Mouse (Mus musculus) forebrain, postnatal 0 days (tissue): ENCODE measurements around the gene Tox3. TPM values are rescaled to one million over a fixed set of nuclear protein-coding genes. Genes with fewer than 3 reads are reported as not detected.

Source experiments
- ATAC-seq: fragments of 200-750 bp; cut with Nextera tagmentation; 2 replicates; pipeline ENCODE4 v1.8.0; 2017; ENCODE audit warnings: mild to moderate bottlenecking, moderate library complexity
- DNase-seq: peaks from one replicate; pipeline ENCODE4 v3.0.0-alpha.2; 2015
- H3K27ac ChIP-seq: fragments of 300-500 bp; sonication (generic); 2 replicates; pipeline ENCODE4 v1.5.1; 2014; ENCODE audit warnings: low read depth, mild to moderate bottlenecking, antibody characterized with exemption, low read length, moderate library complexity, mixed read lengths
- H3K27me3 ChIP-seq: fragments of 300-500 bp; sonication (generic); 2 replicates; pipeline ENCODE4 v1.6.1; 2014; ENCODE audit warnings: mild to moderate bottlenecking, low read length, mixed read lengths; ENCODE audit not compliant: insufficient read depth
- H3K36me3 ChIP-seq: fragments of 300-500 bp; sonication (generic); 2 replicates; pipeline ENCODE4 v1.6.1; 2014; ENCODE audit warnings: mild to moderate bottlenecking, moderate library complexity; ENCODE audit not compliant: insufficient read depth
- H3K4me1 ChIP-seq: fragments of 300-500 bp; sonication (generic); 2 replicates; pipeline ENCODE4 v1.6.1; 2014; ENCODE audit warnings: antibody characterized with exemption; ENCODE audit not compliant: insufficient read depth
- H3K4me2 ChIP-seq: fragments of 300-500 bp; sonication (generic); 2 replicates; pipeline ENCODE4 v1.6.1; 2014; ENCODE audit warnings: low read depth, mild to moderate bottlenecking, moderate library complexity
- H3K4me3 ChIP-seq: fragments of 300-500 bp; sonication (generic); 2 replicates; pipeline ENCODE4 v1.5.1; 2014; ENCODE audit warnings: low read depth, low read length, mixed read lengths
- H3K9ac ChIP-seq: fragments of 300-500 bp; sonication (generic); 2 replicates; pipeline ENCODE4 v1.6.1; 2014; ENCODE audit warnings: mild to moderate bottlenecking
- H3K9me3 ChIP-seq: fragments of 300-500 bp; sonication (generic); 2 replicates; pipeline ENCODE4 v1.6.1; 2016; ENCODE audit warnings: low read length
- CTCF ChIP-seq: sonication (generic); IDR thresholded peaks from 2 replicates; pipeline ENCODE4 v1.5.1; 2016; ENCODE audit warnings: antibody characterized with exemption, control low read depth, low read depth
- WGBS: fragments of 180-500 bp; shearing (Covaris S2); extraction: QIAGEN DNeasy Blood & Tissue Kit; methylation state at CpG from one replicate; pipeline ENCODE4 v1.1.7; 2014; 5-methylcytosine and 5-hydroxymethylcytosine counted together
- polyA plus RNA-seq: library from polyadenylated mRNA; unstranded; fragments of >200 nt; fragmentation: Nextera tagmentation; extraction: Ambion mirVana; gene quantifications from 2 replicates; pipeline ENCODE4 v1.2.1, GENCODE M21; 2015
- total RNA-seq: library from RNA; depleted of rRNA; stranded (reverse); fragments of >200 nt; gene quantifications from 2 replicates; pipeline ENCODE4 v1.2.3, GENCODE M21; 2014

Gene Tox3
- total and polyA plus RNA-seq, 2 experiments from 2014 or later, result 26.5 to 35.6 TPM

GRCm38 (mm10) chr8:90266239-90266638, 81.9 kb downstream of the Tox3 start:
- ATAC-seq (no peak), DNase-seq (no peak)
- Histone ChIP-seq H3K4me1 (no peaks in the 10 kb centered on the region), H3K9ac (no peak overlapping the region), H3K36me3 (0 out of 2 replicates have a peak, but pooled peaks cover 4% of the 10 kb centered on the region), H3K27ac (no peak overlapping the region), H3K4me3 (no peak overlapping the region), H3K9me3 (no peaks in the 10 kb centered on the region), H3K27me3 (no peaks in the 10 kb centered on the region), H3K4me2 (no peak overlapping the region)
- WGBS, result 58% methylated on average over 8 of the region's 8 CpGs
- TF ChIP-seq CTCF, result no peak

GRCm38 (mm10) chr8:90254158-90254867, 93.8 kb downstream of the Tox3 start:
- Histone ChIP-seq H3K4me2 (no peak overlapping the region; the same call in 1 of the 2 replicates), H3K36me3 (peaks cover 4% of the 10 kb centered on the region; the same call in 1 of the 2 replicates), H3K9ac (no peak overlapping the region), H3K27ac (no peak overlapping the region), H3K4me1 (no peaks in the 10 kb centered on the region), H3K27me3 (no peaks in the 10 kb centered on the region), H3K4me3 (no peak overlapping the region), H3K9me3 (no peaks in the 10 kb centered on the region)
- peak; percentile 65 for DNase-seq
- no peak for TF ChIP-seq CTCF
- WGBS, result 14% methylated on average over 11 of the region's 11 CpGs
- ATAC-seq, result no peak; the same call in 1 of the 2 replicates

- WGBS, result 56% methylated on average over 8 of the region's 8 CpGs
Observed at GRCm38 (mm10) chr8:90246357-90246756, 101.8 kb downstream of the Tox3 start.

GRCm38 (mm10) chr8:90245828-90246227, 102.3 kb downstream of the Tox3 start:
- peaks cover 11% of the 10 kb centered on the region for H3K36me3 ChIP-seq
- no peaks in the 10 kb centered on the region for H3K9me3 ChIP-seq
- H3K27me3 ChIP-seq, result no peaks in the 10 kb centered on the region
- H3K9ac ChIP-seq, result no peak overlapping the region
- no peak overlapping the region for H3K4me2 ChIP-seq
- H3K4me3 ChIP-seq, result no peak overlapping the region
- 0 out of 2 replicates have a peak, but pooled peaks cover 12% of the 10 kb centered on the region for H3K4me1 ChIP-seq
- DNase-seq, result peak; percentile 31
- H3K27ac ChIP-seq, result no peak overlapping the region
- TF ChIP-seq CTCF, result no peak
- 17% methylated on average over 3 of the region's 3 CpGs for WGBS
- no peak for ATAC-seq

More at GRCm38 (mm10) chr8:90246357-90246756, 101.8 kb downstream of the Tox3 start:
- ATAC-seq (no peak), DNase-seq (no peak)
- H3K9ac ChIP-seq, result no peak overlapping the region
- no peak overlapping the region for H3K27ac ChIP-seq
- no peaks in the 10 kb centered on the region for H3K9me3 ChIP-seq
- H3K36me3 ChIP-seq, result peaks cover 11% of the 10 kb centered on the region
- 0 out of 2 replicates have a peak, but pooled peaks cover 7% of the 10 kb centered on the region for H3K4me1 ChIP-seq
- H3K4me2 ChIP-seq, result no peak overlapping the region
- no peak for TF ChIP-seq CTCF
- no peak overlapping the region for H3K4me3 ChIP-seq
- H3K27me3 ChIP-seq, result no peaks in the 10 kb centered on the region

GRCm38 (mm10) chr8:90245187-90245586, 103.0 kb downstream of the Tox3 start:
- WGBS, result 32% methylated on average over 5 of the region's 5 CpGs

GRCm38 (mm10) chr8:90244458-90245145, 103.5 kb downstream of the Tox3 start:
- peak; percentile 42 for TF ChIP-seq CTCF
- H3K9ac ChIP-seq, result no peak overlapping the region
- ATAC-seq (peak; percentile 93), DNase-seq (peak; percentile 72)
- no peaks in the 10 kb centered on the region for H3K9me3 ChIP-seq
- H3K4me1 ChIP-seq, result 0 out of 2 replicates have a peak, but pooled peaks cover 13% of the 10 kb centered on the region
- H3K27me3 ChIP-seq, result no peaks in the 10 kb centered on the region
- H3K36me3 ChIP-seq, result peaks cover 11% of the 10 kb centered on the region
- H3K27ac ChIP-seq, result no peak overlapping the region
- H3K4me3 ChIP-seq, result no peak overlapping the region
- 21% methylated on average over 10 of the region's 10 CpGs for WGBS
- H3K4me2 ChIP-seq, result no peak overlapping the region

More at GRCm38 (mm10) chr8:90245187-90245586, 103.0 kb downstream of the Tox3 start:
- TF ChIP-seq CTCF, result no peak
- no peaks in the 10 kb centered on the region for H3K27me3 ChIP-seq
- H3K9me3 ChIP-seq, result no peaks in the 10 kb centered on the region
- no peak overlapping the region for H3K4me3 ChIP-seq
- H3K4me1 ChIP-seq, result 0 out of 2 replicates have a peak, but pooled peaks cover 13% of the 10 kb centered on the region
- ATAC-seq (no peak), DNase-seq (no peak)
- no peak overlapping the region for H3K4me2 ChIP-seq
- peaks cover 11% of the 10 kb centered on the region for H3K36me3 ChIP-seq
- H3K9ac ChIP-seq, result no peak overlapping the region
- H3K27ac ChIP-seq, result no peak overlapping the region

GRCm38 (mm10) chr8:90243957-90244356, 104.2 kb downstream of the Tox3 start:
- 90% methylated on average over 5 of the region's 5 CpGs for WGBS
- peaks cover 11% of the 10 kb centered on the region for H3K36me3 ChIP-seq
- DNase-seq, result no peak
- no peaks in the 10 kb centered on the region for H3K9me3 ChIP-seq
- no peak overlapping the region for H3K9ac ChIP-seq
- no peak overlapping the region for H3K4me3 ChIP-seq
- H3K27ac ChIP-seq, result no peak overlapping the region
- H3K4me2 ChIP-seq, result no peak overlapping the region
- no peaks in the 10 kb centered on the region for H3K27me3 ChIP-seq
- TF ChIP-seq CTCF, result no peak
- H3K4me1 ChIP-seq, result 0 out of 2 replicates have a peak, but pooled peaks cover 13% of the 10 kb centered on the region
- no peak for ATAC-seq
